Comparison of ENCODE assay signal across 9 mouse cellular contexts in genomic region chr2:113363707-113364620, GRCm38 (mm10). TPM values are rescaled to one million over a fixed set of nuclear protein-coding genes. Genes with fewer than 3 reads are reported as not detected.
DNase-seq lines count a peak whose midpoint lies in the region; ATAC-seq and TF ChIP-seq lines count a peak whose summit lies in the region.
"Had no signal": no experiment of that assay in that cellular context is flagged by ENCODE, and none has a peak within 500 bp of the region (broad histone marks: within the 10 kb centered on the region; RNA-seq: fewer than 3 reads in every experiment).

No protein-coding gene starts in this region.

- no peak for ATAC-seq in heart, embryonic 16.5 days (replicated peaks; ENCODE audit: extremely low read depth, insufficient read depth, low FRiP score)
- peak; percentile 65; the same call in 1 of the 2 replicates for ATAC-seq in midbrain, postnatal 0 days (ENCODE audit: low FRiP score)
- no peak for ATAC-seq in liver, postnatal 0 days

- no peak overlapping the region for H3K27ac ChIP-seq in heart, embryonic 16.5 days (ENCODE audit: low read length)
- H3K27ac ChIP-seq in midbrain, postnatal 0 days (ENCODE audit: low read depth, low read length) = no peak overlapping the region
- H3K27ac ChIP-seq in liver, postnatal 0 days (ENCODE audit: low read depth) = no peak overlapping the region
- H3K27ac ChIP-seq: limb, embryonic 12.5 days had no signal

- no peaks in the 10 kb centered on the region for H3K9me3 ChIP-seq in heart, embryonic 16.5 days (replicated peaks; ENCODE audit: control insufficient read depth, low read length)
- H3K9me3 ChIP-seq in midbrain, postnatal 0 days (ENCODE audit: low read length) = no peaks in the 10 kb centered on the region
- H3K9me3 ChIP-seq in liver, postnatal 0 days (ENCODE audit: low read length) = no peaks in the 10 kb centered on the region
- H3K9me3 ChIP-seq: limb, embryonic 12.5 days had no signal

- H3K4me2 ChIP-seq in heart, embryonic 16.5 days (ENCODE audit: low read depth, low read length) = peak overlapping the region; percentile 36
- H3K4me2 ChIP-seq in midbrain, postnatal 0 days (ENCODE audit: low read depth, low read length, poor library complexity, severe bottlenecking) = no peak overlapping the region
- no peak overlapping the region for H3K4me2 ChIP-seq in liver, postnatal 0 days (ENCODE audit: low read depth, low read length)
- H3K4me2 ChIP-seq: limb, embryonic 12.5 days had no signal

- TF ChIP-seq CTCF in midbrain, postnatal 0 days (IDR thresholded peaks at IDR 0.05) = no peak
- TF ChIP-seq CTCF in liver, postnatal 0 days (IDR thresholded peaks at IDR 0.05; ENCODE audit: low read depth) = no peak

- H3K36me3 ChIP-seq in heart, embryonic 16.5 days (ENCODE audit: control insufficient read depth, insufficient read depth) = no peaks in the 10 kb centered on the region
- H3K36me3 ChIP-seq in midbrain, postnatal 0 days (ENCODE audit: insufficient read depth, low read length) = no peaks in the 10 kb centered on the region
- H3K36me3 ChIP-seq in liver, postnatal 0 days (replicated peaks; ENCODE audit: insufficient read depth, low read length) = no peaks in the 10 kb centered on the region
- H3K36me3 ChIP-seq: limb, embryonic 12.5 days had no signal

- 27% methylated on average over 16 of the region's 16 CpGs for WGBS in heart, embryonic 16.5 days
- WGBS in midbrain, postnatal 0 days = 38% methylated on average over 13 of the region's 16 CpGs
- 52% methylated on average over 16 of the region's 16 CpGs for WGBS in liver, postnatal 0 days (ENCODE audit: insufficient replicate concordance)

- no peak overlapping the region; the same call in 1 of the 2 replicates for H3K9ac ChIP-seq in heart, embryonic 16.5 days (ENCODE audit: low read length)
- no peak overlapping the region for H3K9ac ChIP-seq in midbrain, postnatal 0 days (replicated peaks; ENCODE audit: low read length, poor library complexity, severe bottlenecking)
- H3K9ac ChIP-seq in liver, postnatal 0 days (replicated peaks) = no peak overlapping the region
- H3K9ac ChIP-seq: limb, embryonic 12.5 days had no signal

- H3K27me3 ChIP-seq in heart, embryonic 16.5 days (ENCODE audit: control insufficient read depth, insufficient read depth, low read length) = no peaks in the 10 kb centered on the region
- H3K27me3 ChIP-seq in midbrain, postnatal 0 days (ENCODE audit: insufficient read depth, low read length) = no peaks in the 10 kb centered on the region
- no peaks in the 10 kb centered on the region for H3K27me3 ChIP-seq in liver, postnatal 0 days (ENCODE audit: insufficient read depth, low read length)
- H3K27me3 ChIP-seq: limb, embryonic 12.5 days had no signal

- DNase-seq in layer of hippocampus, adult 8-10 months (ENCODE audit: low spot score in 2 of 2) = peak; percentile 29 to 44
- DNase-seq in layer of hippocampus, postnatal 25 days (ENCODE audit: extremely low spot score in 1 of 2, low spot score in 1 of 2) = no peak
- peak; percentile 15 for DNase-seq in embryo, embryonic 11 days
- DNase-seq in midbrain, postnatal 0 days (ENCODE audit: low spot score) = no peak
- no peak for DNase-seq in liver, postnatal 0 days
- no peak for DNase-seq in thymus, adult 18-20 months
- DNase-seq: gastrocnemius, postnatal 14 days had no signal

- 0 out of 2 replicates have a peak overlapping the region, but pooled peaks have one; percentile 11 for H3K4me3 ChIP-seq in heart, embryonic 16.5 days (ENCODE audit: low read length)
- H3K4me3 ChIP-seq in midbrain, postnatal 0 days (ENCODE audit: low read depth, low read length) = no peak overlapping the region
- H3K4me3 ChIP-seq in liver, postnatal 0 days (ENCODE audit: low read depth, low read length) = no peak overlapping the region
- H3K4me3 ChIP-seq: limb, embryonic 12.5 days had no signal

- TF ChIP-seq EP300 in liver, postnatal 0 days (IDR thresholded peaks at IDR 0.05; ENCODE audit: low read depth) = no peak

- peaks cover 5% of the 10 kb centered on the region; the same call in 1 of the 2 replicates for H3K4me1 ChIP-seq in heart, embryonic 16.5 days (ENCODE audit: control insufficient read depth, insufficient read depth, low read length)
- no peaks in the 10 kb centered on the region for H3K4me1 ChIP-seq in midbrain, postnatal 0 days (ENCODE audit: insufficient read depth, low read length)
- no peaks in the 10 kb centered on the region for H3K4me1 ChIP-seq in liver, postnatal 0 days (ENCODE audit: insufficient read depth)
- H3K4me1 ChIP-seq: limb, embryonic 12.5 days had no signal

RNA-seq across cellular contexts. Expression of gene Fmn1, which starts 36.4 kb away (rescaled TPM):
- 10 to 100 TPM; 53.3 to 56.4 (median 55.5) TPM for total RNA-seq in layer of hippocampus, adult 8-10 months (2022)
- total RNA-seq in layer of hippocampus, postnatal 25 days (2021) = 10 to 100 TPM; 29.8 to 35.4 TPM
- 1.2 and 1.4 TPM in 2 replicates for polyA plus RNA-seq in heart, embryonic 16.5 days (2015; fragmentation: Nextera tagmentation; extraction: Ambion mirVana)
- total RNA-seq in midbrain, postnatal 0 days (2014; rRNA removed) = 0.85 and 1.0 TPM in 2 replicates
- 0.23 and 0.71 TPM in 2 replicates for polyA plus RNA-seq in midbrain, postnatal 0 days (2015; fragmentation: Nextera tagmentation; extraction: Ambion mirVana)
- polyA plus RNA-seq in liver, postnatal 0 days (2015; fragmentation: Nextera tagmentation; extraction: Ambion mirVana) = 0.47 and 0.54 TPM in 2 replicates

Comparison
In these comparisons a context has a peak if more than half of its experiments do, and no peak if none do; other contexts are left out.
1. DNase-seq: peak in layer of hippocampus, adult 8-10 months (2 of 2) and embryo, embryonic 11 days (single experiment); none in layer of hippocampus, postnatal 25 days (0 of 2), midbrain, postnatal 0 days (single experiment), liver, postnatal 0 days (single experiment) and thymus, adult 18-20 months (0 of 2).
2. RNA of gene Fmn1, which starts 36.4 kb away (total RNA-seq): 53.3 to 56.4 TPM in layer of hippocampus, adult 8-10 months and 29.8 to 35.4 TPM in layer of hippocampus, postnatal 25 days; 0.85 to 1.0 TPM in midbrain, postnatal 0 days; every median in the first group is over 10 times any median in the second.